Mouse (Mus musculus) heart, postnatal 4 days (tissue): Measurements from ENCODE around the gene Cdc14a. TPM values are rescaled to one million over a fixed set of nuclear protein-coding genes. Genes with fewer than 3 reads are reported as not detected.

Experiments used
- DNase-seq: peaks from one replicate; pipeline ENCODE4 v3.0.0; 2021
- total RNA-seq, 2 experiments: library from RNA; stranded (reverse); gene quantifications; 2 replicates each; pipeline ENCODE4 v1.2.3; 2021

The Cdc14a gene
- total RNA-seq, 2 experiments from 2014 or later = 5.3 to 5.8 TPM

DNA sequence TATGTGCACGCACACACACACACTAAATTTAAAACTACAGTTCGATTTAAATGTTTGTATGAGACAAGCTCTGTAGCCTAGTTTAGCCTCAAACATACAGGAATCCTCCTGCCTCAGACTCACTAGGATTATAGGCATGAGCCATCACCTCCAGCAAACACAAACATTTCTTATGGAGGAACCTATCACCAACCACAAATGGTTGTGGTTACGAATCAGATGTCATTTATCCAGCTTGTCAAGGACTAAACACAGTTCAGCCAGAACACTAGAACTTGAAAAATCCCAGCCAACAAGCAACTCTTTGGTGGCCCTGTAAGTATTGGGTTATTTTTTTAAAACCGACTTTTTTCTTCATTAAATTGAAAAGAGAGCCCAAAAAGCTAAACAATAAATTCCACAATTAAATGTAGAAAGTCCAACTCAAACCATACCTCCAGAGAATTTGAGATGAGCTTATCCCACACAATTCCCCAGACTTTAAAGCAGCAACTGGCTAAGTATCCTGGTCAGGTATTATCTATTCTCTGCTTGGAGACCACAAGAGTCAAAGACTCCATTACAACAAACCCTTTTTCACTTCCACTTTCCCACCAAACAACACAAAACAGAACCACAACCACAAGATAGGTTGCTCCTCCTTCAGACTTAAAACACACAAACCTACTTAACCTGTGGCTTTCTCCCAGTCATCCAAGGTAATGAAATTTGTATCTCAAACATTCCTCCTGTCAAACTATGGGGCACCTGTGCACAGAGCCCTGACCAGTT, 10.7 kb downstream of the Cdc14a start:
- no peak for DNase-seq

DNA sequence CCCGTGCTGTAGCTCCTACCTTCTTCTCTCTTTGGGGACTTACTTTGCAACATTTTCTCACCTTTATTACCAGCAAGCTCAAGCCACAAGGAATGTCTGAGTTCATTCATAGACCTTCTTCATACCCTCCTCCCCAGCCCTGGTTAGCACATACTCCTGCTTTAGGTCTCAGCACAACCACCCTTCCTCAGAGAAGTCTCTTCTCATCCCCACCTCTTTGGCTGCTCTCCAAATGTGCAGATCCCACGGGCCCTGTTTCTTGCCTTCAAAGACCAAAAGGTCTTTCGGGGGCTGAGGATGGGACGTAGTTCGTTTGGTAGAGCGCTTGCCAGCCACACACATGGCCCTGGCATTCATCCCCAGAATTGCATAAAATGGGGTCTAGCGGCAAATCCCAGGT, 13.8 kb downstream of the Cdc14a start:
- DNase-seq = no peak

DNA sequence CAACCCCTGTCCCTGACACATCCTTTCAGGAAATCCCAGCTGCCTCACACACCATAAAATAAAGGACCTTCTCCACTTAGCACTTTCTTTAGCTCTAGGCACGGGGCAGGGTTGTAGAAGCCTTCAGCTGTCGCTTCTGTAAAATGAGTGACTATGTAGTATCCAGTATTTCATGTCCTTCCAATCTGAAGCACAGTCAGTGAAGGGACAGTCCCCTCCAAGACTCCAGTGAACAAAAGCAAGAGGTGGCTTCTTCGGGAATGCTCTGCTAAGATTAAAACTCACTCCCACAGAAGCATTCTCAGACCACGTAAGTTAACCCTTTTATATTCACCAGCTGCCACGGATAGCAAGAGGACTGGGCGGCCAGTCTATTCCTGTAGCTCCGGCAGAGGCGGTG, 14.3 kb downstream of the Cdc14a start:
- DNase-seq = no peak

DNA sequence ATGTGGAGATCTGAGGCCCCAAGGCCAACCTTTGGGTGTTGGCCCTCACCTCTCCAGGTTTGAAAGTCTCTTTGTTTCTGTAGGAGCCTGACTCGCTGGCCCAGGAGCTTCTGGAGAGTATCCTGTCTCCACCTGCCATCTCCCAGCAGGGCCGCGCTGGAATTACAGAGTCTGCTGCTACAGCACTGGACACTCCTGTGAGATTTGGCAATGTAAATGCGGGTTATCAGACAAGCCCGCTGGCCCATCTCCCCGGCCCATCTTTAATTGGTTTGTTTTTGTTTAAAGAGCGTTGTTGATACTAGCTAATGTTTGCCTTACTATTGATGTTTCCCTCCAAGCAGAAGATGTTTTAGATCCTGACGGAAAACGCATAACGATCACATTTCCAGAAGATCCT, 15.0 kb downstream of the Cdc14a start:
- no peak for DNase-seq

DNA sequence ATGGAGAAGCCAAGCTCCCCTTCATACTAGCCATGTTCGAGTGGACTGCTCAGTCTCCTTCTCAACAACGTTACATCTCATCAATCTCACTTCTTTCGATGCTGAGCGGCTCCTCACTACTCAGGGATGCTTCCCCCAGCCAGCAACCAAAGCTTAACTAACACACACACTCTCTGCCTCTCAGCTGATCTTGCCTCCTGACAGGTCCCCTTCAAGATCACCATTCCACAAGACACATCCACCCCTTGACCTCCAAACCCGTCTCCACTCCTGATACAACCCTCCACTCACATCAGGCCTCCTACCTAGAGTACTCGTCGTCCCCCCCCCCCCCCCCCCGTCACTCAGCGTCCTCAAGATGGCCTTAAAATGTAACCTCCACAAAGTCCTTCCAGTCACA, 18.3 kb downstream of the Cdc14a start:
- DNase-seq = no peak

DNA sequence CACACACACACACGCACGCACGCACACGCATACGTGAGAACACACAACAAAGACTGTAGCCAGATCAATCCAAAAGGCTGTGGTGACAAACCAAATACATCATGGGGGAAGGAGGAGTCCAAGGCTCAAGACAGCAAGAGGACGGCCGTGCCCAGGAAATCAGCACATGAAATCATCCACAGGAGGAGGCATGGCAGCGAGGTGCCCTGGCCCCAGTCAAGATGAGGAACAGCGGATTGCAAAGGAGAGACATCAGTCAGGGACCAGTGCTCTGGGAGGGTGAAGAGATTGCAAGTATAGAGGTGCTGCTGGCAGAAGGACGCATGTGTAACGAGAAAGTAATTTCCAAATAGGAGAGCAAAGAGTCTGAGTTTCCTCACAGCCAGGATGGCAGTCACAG, 22.4 kb downstream of the Cdc14a start:
- DNase-seq = no peak

DNA sequence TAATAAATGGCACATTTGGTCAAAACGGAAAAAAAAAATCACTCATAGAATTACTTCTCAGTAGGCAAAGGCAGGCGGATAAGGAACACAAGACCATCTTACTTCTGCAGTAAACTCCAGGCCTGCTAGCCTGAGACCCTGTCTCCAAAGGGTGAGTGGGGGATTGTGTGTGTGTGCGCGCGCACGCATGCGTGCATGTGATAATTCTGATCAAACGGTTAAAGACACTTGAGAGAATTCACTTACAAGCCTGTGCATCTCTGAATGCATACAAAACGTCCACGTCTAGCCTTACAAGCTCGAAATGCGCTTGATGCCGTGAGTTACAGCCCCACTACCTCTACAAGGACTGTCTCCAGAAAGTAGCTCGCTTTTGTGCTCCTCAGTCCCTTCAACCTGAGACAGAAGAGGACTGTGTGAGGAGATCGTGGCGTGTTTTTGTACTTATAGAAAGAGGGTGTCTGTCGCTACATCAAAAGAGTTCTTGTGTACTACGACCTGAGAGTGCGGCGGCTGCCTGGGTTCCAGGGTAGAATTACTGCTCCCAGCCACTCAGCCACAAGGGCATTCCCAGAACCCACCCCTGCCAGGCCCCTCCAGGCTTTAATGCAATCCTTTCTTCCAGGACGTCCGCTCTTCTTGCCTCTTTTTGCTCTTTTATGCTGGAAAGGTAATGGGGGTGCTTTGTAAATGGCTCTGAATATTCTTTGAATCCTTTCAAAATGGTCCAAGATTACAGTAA, 24.3 kb downstream of the Cdc14a start:
- no peak for DNase-seq

DNA sequence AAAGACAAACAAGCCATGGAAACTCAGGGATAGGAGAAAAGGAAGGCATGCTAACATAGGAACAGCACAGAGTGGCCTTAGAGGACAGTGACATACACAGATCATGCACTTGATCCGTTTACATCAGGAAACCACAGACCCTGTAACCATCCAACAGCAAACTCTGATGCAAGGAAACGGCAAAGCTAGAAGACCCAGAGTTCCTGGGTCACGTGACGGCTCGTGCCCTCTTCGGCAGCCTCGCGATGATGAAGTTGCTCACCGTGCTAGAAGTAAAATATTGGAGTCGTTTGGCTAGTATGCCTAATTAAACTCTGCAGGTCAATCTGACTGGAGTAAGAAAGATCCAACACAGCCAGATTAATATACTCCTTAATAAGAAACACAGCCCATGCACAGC, 25.3 kb downstream of the Cdc14a start:
- DNase-seq = no peak

DNA sequence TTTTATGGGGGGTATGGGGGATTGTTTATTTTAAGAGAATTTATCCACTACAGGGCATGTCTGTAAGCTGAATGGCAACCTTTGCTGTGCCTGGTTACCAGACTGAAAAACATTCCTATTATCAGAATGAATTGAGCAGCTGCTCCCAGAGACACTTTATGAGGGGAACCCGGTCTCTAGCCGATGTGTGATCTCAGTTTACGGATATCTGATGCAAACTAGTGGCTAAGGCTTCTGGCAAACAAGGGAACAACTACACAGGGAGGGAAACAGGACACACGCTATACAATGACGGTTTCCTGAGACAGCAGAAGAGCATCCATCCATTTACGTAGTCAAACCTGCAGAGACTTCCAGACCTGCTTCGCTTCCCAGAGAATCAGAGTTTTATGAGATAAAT, 25.9 kb downstream of the Cdc14a start:
- no peak for DNase-seq

DNA sequence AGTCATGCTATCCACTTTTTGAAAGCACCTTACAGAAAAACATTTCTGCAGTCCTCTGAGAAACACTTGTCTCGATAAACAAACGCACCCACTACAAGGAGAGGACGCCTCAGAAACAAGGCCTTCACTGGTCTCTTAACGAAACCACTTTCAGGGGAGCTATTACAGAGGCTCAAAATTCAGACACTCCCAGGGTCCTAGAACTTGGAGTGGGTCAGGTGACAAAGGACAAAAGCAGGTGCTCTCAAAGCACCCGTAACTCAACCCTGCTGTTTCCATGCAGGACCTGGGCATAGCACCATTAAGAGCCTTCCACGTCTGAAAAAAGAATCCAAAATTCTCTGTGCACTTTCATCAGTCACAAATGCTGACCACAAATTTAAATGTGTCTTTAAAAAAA, 26.5 kb downstream of the Cdc14a start:
- DNase-seq = no peak

DNA sequence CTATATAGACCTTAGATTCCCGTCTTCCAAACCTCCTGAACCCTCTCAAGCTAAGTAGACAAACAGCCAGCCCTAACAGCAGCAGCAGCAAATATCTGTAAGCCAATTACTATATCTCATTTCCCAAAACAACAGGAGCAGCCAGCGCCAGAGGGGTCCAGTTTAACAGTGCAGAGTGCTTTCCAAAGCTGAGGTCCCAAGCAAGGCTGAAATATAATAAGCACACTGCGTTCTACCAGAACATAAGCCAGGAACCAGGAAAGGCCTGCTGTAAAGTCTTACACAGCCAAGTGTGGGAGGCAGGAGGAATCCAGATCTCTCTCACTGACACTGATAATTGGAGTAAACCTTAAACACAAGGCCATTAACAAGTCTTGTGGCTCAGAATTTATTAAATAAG, 27.3 kb downstream of the Cdc14a start:
- DNase-seq = no peak

DNA sequence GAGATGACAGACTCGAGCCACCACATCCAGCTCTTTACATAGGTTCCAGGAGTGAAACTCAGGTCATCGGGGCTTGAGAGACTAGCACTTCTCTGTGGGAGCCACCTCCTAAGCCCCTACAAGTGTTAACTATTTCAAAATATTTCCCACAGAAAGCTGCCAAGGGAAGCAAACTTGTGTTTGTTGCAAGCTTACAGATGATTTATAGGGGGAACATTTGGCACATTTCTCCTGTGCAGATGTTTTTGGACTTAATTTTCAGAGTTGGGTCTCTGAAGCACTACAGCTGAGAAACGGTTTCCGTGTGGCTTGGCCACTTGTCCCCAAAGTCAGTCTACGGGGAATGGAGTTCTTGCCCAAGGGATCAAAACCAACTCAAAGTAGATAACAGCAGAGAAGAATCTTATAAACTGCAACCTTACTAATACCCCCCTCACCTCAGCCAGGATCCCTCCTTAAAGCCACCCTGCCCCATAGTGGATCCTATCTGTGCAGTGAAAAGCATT, 28.9 kb downstream of the Cdc14a start:
- DNase-seq = no peak

DNA sequence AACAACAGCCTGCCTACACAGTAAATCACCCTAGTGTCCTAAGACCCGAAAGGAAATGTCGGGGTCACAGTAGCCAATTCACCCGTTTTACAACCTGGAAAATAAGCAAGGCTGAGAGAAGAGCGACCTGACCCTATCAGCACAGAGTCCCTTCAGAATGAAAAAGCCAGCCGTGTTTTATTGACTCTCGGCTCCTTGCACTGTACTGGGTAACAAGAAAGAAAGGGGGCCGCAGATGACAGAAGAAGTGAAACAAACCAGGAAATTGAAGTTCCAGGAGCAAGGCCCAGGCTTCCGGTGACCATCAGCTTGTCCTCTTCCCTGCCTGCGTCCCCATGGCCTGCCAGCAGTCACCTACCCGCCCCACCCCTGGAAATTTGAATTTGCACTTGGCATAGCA, 32.4 kb downstream of the Cdc14a start:
- no peak for DNase-seq

DNA sequence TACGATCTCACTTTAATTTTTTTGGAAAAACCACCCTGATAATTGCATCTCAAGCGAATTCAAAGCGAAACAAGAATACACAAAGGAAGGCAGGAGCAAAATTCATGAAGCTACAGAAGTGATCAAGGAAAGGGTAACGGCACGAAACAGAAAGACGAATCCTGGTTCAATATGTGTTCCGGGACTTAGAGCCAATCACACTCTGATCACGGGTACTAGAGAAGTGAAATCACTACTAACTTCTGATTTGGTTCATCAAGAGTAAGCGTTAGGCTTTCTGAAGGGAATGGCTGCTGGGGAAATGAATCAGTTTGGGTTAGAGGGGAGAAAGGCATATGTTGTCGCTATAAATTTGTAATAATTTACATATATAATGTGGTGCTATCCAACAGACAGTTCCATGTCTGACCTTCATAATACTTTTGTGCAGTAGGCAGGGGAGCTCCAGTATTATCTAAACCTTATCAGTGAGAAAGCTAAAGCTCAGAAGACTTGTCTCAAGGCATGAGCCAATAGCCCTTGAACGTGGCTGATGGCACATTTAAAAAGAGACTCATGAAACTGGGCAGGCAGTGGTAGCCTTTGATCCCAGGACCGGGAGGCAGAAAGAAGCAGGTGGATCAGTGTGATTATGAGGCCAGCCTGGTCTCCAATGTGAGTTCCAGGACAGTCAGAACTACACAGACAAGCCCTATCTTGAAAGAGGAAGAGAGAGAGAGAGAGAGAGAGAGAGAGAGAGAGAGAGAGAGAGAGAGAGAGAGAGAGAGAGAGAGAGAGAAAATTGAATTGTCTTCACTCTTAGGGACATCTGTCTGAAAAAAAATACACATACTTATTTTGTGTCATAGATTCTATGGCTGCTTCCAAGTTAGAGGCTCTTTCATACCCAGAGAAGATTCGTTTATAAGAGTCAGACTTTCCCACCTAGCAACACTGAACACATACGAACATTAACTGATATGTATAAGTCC, 34.0 kb downstream of the Cdc14a start:
- no peak for DNase-seq

DNA sequence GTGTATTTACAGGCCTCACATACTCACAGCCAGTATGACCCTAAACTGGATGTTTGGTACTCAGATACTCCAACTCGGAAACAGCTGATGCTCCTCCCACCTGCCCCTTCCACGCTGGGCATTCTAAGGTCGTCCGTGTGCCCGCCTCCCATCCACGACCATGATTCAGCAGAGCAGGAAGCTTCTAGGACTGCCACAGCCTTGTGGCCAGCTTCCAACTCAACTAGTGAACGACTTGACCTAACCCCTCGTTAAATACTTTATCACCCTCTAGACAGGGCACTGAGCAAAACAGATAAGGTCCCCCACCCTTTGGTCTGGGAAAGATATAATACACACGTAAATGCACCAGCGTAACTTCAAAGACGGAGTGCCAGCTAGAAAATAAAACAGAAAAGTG, 35.0 kb downstream of the Cdc14a start:
- no peak for DNase-seq

DNA sequence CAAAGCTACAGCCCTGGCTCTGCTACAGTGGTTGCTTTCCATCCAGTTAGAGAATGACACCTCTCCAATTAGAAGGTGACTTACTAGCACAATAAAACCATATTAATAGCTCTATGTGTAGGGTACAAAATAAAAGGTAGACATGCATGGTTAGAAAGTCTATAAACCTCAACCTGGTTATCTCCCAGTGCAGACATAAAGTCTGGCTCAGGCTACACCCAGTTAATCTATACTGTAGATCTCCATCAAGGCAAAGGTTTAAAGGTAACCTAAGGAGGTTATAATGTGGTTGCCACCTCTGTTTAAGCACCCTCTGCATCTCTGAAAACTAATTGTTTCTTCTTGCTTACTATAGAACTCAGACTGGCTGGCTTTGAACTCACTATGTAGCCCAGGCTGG, 36.9 kb downstream of the Cdc14a start:
- no peak for DNase-seq

DNA sequence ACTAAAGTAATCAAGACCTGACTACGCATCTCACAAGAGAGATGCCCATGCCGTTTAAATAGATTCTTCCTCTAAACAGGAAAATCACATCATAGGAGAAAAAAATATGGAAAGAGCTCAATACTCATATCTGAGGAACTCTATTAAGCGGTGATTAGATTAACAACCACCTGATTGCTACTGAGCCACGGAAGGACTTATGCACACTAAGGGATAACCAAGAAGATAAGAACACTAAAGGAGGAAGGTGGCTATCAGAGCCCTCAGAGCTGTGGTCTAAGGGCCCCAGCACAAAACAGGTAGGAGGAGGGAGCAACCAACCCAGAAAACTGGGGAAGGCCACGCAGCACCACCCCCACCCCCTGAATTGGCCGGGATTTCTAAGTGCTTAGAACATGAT, 37.5 kb downstream of the Cdc14a start:
- no peak for DNase-seq

DNA sequence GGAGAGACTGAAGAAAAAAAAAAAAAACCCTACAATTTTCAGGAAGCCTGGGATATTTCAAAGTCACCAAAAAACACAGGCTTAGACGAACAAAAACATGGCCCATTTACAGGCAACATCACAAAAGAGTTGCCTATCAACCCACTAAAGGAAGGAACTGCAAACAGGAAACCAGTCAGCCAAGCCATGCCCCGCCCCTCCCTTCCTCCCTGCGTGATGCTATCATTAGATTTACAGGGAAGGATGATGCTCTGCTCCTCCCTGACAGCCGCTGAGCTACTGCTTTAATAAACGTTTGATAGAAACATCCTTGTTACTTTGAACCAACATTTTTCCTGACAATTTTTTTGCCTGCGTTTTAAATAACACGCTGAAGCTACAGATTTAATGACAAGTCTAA, 39.5 kb downstream of the Cdc14a start:
- DNase-seq = peak; percentile 48

DNA sequence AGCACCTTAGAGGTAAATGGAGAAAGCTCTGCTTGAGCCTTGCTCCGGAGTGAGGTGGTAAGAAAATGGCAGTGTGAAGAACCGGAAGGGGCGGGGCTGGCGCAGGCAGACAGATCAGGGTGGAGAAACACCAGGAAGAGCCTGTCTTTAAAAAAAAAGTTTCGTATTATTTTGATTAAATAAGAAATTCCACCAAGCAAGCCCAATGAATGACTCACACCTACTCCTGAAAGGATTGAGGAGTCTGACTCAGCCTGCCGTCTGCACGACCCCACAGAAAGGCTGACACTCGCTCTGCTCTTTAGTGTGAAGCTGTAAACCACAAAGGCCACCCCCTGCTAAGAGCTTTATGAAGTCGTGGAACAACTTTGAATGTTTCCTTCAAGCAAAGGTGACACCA, 43.5 kb downstream of the Cdc14a start:
- DNase-seq = peak; percentile 18

DNA sequence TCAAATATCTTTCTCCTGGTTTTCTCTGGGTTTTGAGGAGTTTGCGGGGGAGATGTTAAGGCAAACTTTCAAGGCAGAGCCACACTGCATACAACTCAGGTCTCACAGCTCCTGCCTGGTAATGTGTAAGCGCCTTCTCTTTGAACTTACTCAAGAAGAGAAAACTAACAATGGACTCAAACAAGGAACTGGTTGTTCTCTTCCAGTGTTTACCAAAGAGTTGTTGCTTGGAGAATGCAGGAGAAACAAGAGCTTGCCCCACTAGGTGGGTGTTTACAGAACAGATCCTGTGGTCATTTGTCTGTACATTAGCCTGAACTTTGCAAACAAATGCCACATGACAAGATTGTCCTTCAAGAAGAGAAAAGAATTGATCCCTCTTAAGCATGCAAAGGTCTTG, 48.4 kb downstream of the Cdc14a start:
- no peak for DNase-seq

DNA sequence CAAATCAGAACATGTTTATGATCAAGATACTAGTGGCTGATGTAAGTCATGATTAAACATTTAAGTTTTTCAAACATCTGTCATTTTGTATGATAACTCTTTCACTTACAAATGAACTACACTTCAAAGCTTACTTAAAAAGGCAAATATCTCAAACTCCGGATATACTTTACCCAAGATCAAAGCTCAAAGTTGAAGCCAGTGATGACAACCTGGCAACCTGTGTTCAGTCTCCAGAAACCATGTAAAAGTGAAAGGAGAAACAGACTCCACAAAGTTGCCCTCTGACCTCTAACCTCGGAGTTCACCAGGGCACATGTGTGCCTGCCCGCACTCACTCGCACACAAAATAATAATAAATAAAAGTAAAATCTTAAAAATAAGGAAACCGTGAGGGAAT, 49.3 kb downstream of the Cdc14a start:
- DNase-seq = no peak

DNA sequence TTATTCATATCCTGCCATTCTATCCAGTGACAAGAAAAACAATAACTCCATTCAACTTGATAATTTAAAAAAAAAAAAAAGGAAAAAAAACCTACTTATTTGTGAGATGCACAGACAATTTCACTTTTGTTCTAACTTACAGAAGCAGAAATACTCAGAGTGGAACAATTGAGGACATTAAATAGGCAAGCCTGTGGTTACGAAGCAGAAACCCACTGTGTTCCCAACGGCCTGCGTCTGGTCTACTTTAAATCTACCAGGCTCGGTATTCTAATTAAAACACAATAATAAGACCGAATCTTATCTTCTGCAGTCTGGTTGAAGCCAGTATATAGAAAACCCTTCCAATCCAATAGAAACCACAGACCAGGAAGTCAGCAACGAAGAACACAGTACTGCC, 50.6 kb downstream of the Cdc14a start:
- DNase-seq = no peak

DNA sequence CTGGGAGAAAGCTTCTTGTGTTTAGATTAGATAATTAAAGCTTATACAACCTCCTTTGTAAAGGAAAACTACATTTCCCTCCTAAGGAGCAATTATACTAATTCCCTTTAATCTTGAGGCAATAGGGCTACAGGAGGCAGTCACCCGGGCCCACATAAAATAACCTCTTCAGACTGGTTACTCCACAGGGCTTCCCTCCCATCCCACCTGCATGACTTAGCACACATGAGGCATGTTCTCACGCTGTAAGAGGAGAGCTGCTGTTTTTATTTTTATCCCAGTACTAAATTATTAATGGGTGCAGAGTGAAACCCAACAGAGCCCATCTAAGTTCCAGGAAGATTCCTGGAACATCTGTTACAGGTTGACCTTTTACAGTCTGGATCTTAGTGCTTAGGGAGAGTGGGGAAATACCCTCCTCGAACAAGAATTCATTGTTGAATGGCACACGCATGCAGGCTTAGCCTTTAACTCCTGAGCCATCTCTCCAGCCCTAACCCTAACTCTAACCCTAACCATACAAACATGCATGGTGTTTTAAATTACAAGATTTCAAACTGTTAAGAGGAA, 54.9 kb downstream of the Cdc14a start:
- DNase-seq = no peak
